Mouse (Mus musculus) hindbrain, embryonic 14.5 days (tissue): ENCODE data around the gene Mc1r. TPM values are rescaled to one million over a fixed set of nuclear protein-coding genes. Genes with fewer than 3 reads are reported as not detected.

ENCODE experiments used
- ATAC-seq: fragments of 200-750 bp; cut with Nextera tagmentation; 2 replicates; pipeline ENCODE4 v1.8.0; 2017; ENCODE audit warnings: moderate number of reproducible peaks, mild to moderate bottlenecking, moderate TSS enrichment, moderate library complexity; ENCODE audit not compliant: low FRiP score
- DNase-seq: peaks from one replicate; pipeline ENCODE4 v3.0.0-alpha.2; 2015; ENCODE audit warnings: low spot score
- H3K27ac ChIP-seq: fragments of 300-500 bp; sonication (generic); 2 replicates; pipeline ENCODE4 v1.5.1; 2014; ENCODE audit warnings: mild to moderate bottlenecking, moderate library complexity
- H3K27me3 ChIP-seq: fragments of 300-500 bp; sonication (generic); 2 replicates; pipeline ENCODE4 v1.6.1; 2014; ENCODE audit warnings: mild to moderate bottlenecking, low read length, mixed read lengths; ENCODE audit not compliant: control insufficient read depth, insufficient read depth
- H3K36me3 ChIP-seq: fragments of 300-500 bp; sonication (generic); replicated peaks from 2 replicates; pipeline ENCODE4 v1.6.1; 2014; ENCODE audit not compliant: control insufficient read depth, insufficient read depth
- H3K4me1 ChIP-seq: fragments of 300-500 bp; sonication (generic); replicated peaks from 2 replicates; pipeline ENCODE4 v1.6.1; 2014; ENCODE audit warnings: antibody characterized with exemption, low read length, mixed read lengths; ENCODE audit not compliant: control insufficient read depth, insufficient read depth
- H3K4me2 ChIP-seq: fragments of 300-500 bp; sonication (generic); replicated peaks from 2 replicates; pipeline ENCODE4 v1.6.1; 2014; ENCODE audit warnings: mild to moderate bottlenecking, moderate library complexity
- H3K4me3 ChIP-seq: fragments of 300-500 bp; sonication (generic); replicated peaks from 2 replicates; pipeline ENCODE4 v1.5.1; 2014; ENCODE audit warnings: mild to moderate bottlenecking, low read length
- H3K9ac ChIP-seq: fragments of 300-500 bp; sonication (generic); 2 replicates; pipeline ENCODE4 v1.6.1; 2014
- H3K9me3 ChIP-seq: fragments of 300-500 bp; sonication (generic); 2 replicates; pipeline ENCODE4 v1.6.1; 2016; ENCODE audit warnings: low read length; ENCODE audit not compliant: control insufficient read depth
- WGBS: fragments of 180-500 bp; shearing (Covaris S2); extraction: QIAGEN DNeasy Blood & Tissue Kit; methylation state at CpG from one replicate; pipeline ENCODE4 v1.1.7; 2014; 5-methylcytosine and 5-hydroxymethylcytosine counted together
- polyA plus RNA-seq: library from polyadenylated mRNA; unstranded; fragments of >200 nt; fragmentation: Nextera tagmentation; extraction: Ambion mirVana; gene quantifications from 2 replicates; pipeline ENCODE4 v1.2.1, GENCODE M21; 2014

The Mc1r gene
- 0.10 and 0.21 TPM in 2 replicates for polyA plus RNA-seq

GRCm38 (mm10) chr8:123406786-123407185 is at the start of gene Mc1r:
Gene Mc1r (plus strand): TSS chr8:123407107.
- H3K4me2 ChIP-seq = no peak within 1 kb of the TSS

GRCm38 (mm10) chr8:123361082-123361739 is 45.7 kb upstream of the Mc1r start:
- no peaks in the 10 kb centered on the region for H3K9me3 ChIP-seq
- no peaks in the 10 kb centered on the region for H3K4me1 ChIP-seq
- WGBS = 38% methylated on average over 12 of the region's 12 CpGs
- no peak overlapping the region for H3K9ac ChIP-seq
- H3K27ac ChIP-seq = peak overlapping the region; percentile 49; the same call in 1 of the 2 replicates
- no peaks in the 10 kb centered on the region for H3K27me3 ChIP-seq
- DNase-seq = peak; percentile 90
- no peak overlapping the region for H3K4me3 ChIP-seq
- no peak overlapping the region for H3K4me2 ChIP-seq
- H3K36me3 ChIP-seq = peaks cover 93% of the 10 kb centered on the region
- peak; percentile 48; the same call in 1 of the 2 replicates for ATAC-seq

More at GRCm38 (mm10) chr8:123406786-123407185, at the start of gene Mc1r:
- Histone ChIP-seq H3K9ac (no peak within 1 kb of the TSS), H3K4me1 (peaks cover 12% of the 10 kb centered on the region), H3K36me3 (peaks cover 18% of the 10 kb centered on the region), H3K27ac (no peak within 1 kb of the TSS), H3K27me3 (no peaks in the 10 kb centered on the region), H3K9me3 (no peaks in the 10 kb centered on the region), H3K4me3 (no peak within 1 kb of the TSS)
- ATAC-seq = no peak
- 14% methylated on average over 4 of the region's 4 CpGs for WGBS
- peak; percentile 75 for DNase-seq

- peak; percentile 98 for DNase-seq
- H3K36me3 ChIP-seq = peaks cover 37% of the 10 kb centered on the region
- H3K4me3 ChIP-seq = peak within 1 kb of the TSS; percentile 85
- H3K27me3 ChIP-seq = no peaks in the 10 kb centered on the region
- peaks cover 7% of the 10 kb centered on the region for H3K4me1 ChIP-seq
- 1% methylated on average over 75 of the region's 75 CpGs for WGBS
- peak within 1 kb of the TSS; percentile 73 for H3K4me2 ChIP-seq
- H3K27ac ChIP-seq = peak within 1 kb of the TSS; percentile 98
- peak within 1 kb of the TSS; percentile 77 for H3K9ac ChIP-seq
- peak; percentile 94 for ATAC-seq
- no peaks in the 10 kb centered on the region for H3K9me3 ChIP-seq
These were observed 33.3 kb upstream of the Mc1r start, which contains the start of gene Tcf25 for GRCm38 (mm10) chr8:123373403-123374238. Gene Tcf25 (plus strand): TSS chr8:123373753.

GRCm38 (mm10) chr8:123374239-123374578 is 32.7 kb upstream of the Mc1r start:
- Histone ChIP-seq H3K27me3 (no peaks in the 10 kb centered on the region), H3K4me1 (peaks cover 7% of the 10 kb centered on the region), H3K27ac (peak overlapping the region; percentile 98), H3K4me3 (peak overlapping the region; percentile 85), H3K4me2 (peak overlapping the region; percentile 73), H3K36me3 (peaks cover 31% of the 10 kb centered on the region), H3K9me3 (no peaks in the 10 kb centered on the region), H3K9ac (peak overlapping the region; percentile 77)
- peak; percentile 67 for ATAC-seq
- 0% methylated on average over 20 of the region's 20 CpGs for WGBS
- DNase-seq = peak; percentile 87

- H3K4me2 ChIP-seq = peak overlapping the region; percentile 73; the same call in 1 of the 2 replicates
- WGBS = 78% methylated on average over 10 of the region's 10 CpGs
- ATAC-seq (no peak), DNase-seq (no peak)
- no peak overlapping the region for H3K9ac ChIP-seq
- H3K27me3 ChIP-seq = no peaks in the 10 kb centered on the region
- H3K4me1 ChIP-seq = peaks cover 7% of the 10 kb centered on the region
- no peak overlapping the region for H3K27ac ChIP-seq
- H3K9me3 ChIP-seq = no peaks in the 10 kb centered on the region
- no peak overlapping the region for H3K4me3 ChIP-seq
- H3K36me3 ChIP-seq = peaks cover 26% of the 10 kb centered on the region
These were observed 31.2 kb upstream of the Mc1r start for GRCm38 (mm10) chr8:123375701-123376100.

GRCm38 (mm10) chr8:123376106-123376505 is 30.8 kb upstream of the Mc1r start:
- DNase-seq (no peak), ATAC-seq (no peak)
- Histone ChIP-seq H3K36me3 (peaks cover 29% of the 10 kb centered on the region), H3K9me3 (no peaks in the 10 kb centered on the region), H3K9ac (no peak overlapping the region), H3K27me3 (no peaks in the 10 kb centered on the region), H3K27ac (no peak overlapping the region), H3K4me3 (no peak overlapping the region), H3K4me1 (peaks cover 7% of the 10 kb centered on the region), H3K4me2 (0 out of 2 replicates have a peak overlapping the region, but pooled peaks have one; percentile 16)
- 52% methylated on average over 8 of the region's 8 CpGs for WGBS

GRCm38 (mm10) chr8:123381711-123382110 is 25.2 kb upstream of the Mc1r start:
- H3K4me2 ChIP-seq = no peak overlapping the region
- H3K27me3 ChIP-seq = no peaks in the 10 kb centered on the region

GRCm38 (mm10) chr8:123382516-123382915 is 24.4 kb upstream of the Mc1r start:
- ATAC-seq = no peak
- H3K27ac ChIP-seq = no peak overlapping the region
- no peaks in the 10 kb centered on the region for H3K27me3 ChIP-seq
- DNase-seq = no peak
- no peak overlapping the region for H3K4me3 ChIP-seq
- peaks cover 81% of the 10 kb centered on the region for H3K36me3 ChIP-seq
- WGBS = 88% methylated on average over 8 of the region's 8 CpGs
- no peak overlapping the region for H3K4me2 ChIP-seq
- no peaks in the 10 kb centered on the region for H3K4me1 ChIP-seq
- no peaks in the 10 kb centered on the region for H3K9me3 ChIP-seq
- H3K9ac ChIP-seq = no peak overlapping the region

More at GRCm38 (mm10) chr8:123381711-123382110, 25.2 kb upstream of the Mc1r start:
- Histone ChIP-seq H3K4me3 (no peak overlapping the region), H3K9ac (no peak overlapping the region), H3K36me3 (peaks cover 73% of the 10 kb centered on the region), H3K9me3 (no peaks in the 10 kb centered on the region), H3K27ac (no peak overlapping the region), H3K4me1 (no peaks in the 10 kb centered on the region)
- whole genome bisulfite sequencing = 95% methylated on average over 4 of the region's 4 CpGs
- no peak for ATAC-seq
- no peak for DNase-seq

GRCm38 (mm10) chr8:123384883-123385540 is 21.9 kb upstream of the Mc1r start:
- no peaks in the 10 kb centered on the region for H3K9me3 ChIP-seq
- peak; percentile 37 for DNase-seq

More at GRCm38 (mm10) chr8:123384883-123385540, 21.9 kb upstream of the Mc1r start:
- no peaks in the 10 kb centered on the region for H3K27me3 ChIP-seq
- H3K4me1 ChIP-seq = no peaks in the 10 kb centered on the region
- ATAC-seq = no peak
- no peak overlapping the region for H3K9ac ChIP-seq
- WGBS = 70% methylated on average over 9 of the region's 9 CpGs
- H3K4me3 ChIP-seq = no peak overlapping the region
- no peak overlapping the region for H3K27ac ChIP-seq
- H3K36me3 ChIP-seq = peaks cover 98% of the 10 kb centered on the region
- no peak overlapping the region for H3K4me2 ChIP-seq
